Mouse (Mus musculus): ENCODE measurements around the gene Tent2.

The Tent2 gene

DNA sequence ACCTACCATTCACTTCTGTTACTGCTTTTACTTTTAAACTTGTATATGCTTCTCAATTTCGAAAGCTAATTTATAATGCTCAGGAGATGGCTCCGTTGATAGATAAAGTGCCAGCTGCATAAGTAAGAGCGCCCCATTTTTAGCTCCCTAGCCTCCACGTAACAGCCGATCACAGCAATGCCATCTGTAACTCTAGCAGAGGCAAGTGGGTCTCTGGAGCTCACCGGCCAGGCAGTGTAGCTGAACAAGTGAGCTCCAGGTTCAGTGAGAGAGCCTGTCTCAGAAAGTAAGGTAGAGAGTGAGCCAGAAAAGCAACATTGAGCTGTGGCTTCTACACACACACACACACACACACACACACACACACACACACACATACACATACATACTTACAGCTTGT, 51.0 kb downstream of the Tent2 start:
- no peak for DNase-seq

GRCm38 (mm10) chr13:93138059-93138458, 54.1 kb downstream of the Tent2 start:
- DNase-seq = no peak

DNA sequence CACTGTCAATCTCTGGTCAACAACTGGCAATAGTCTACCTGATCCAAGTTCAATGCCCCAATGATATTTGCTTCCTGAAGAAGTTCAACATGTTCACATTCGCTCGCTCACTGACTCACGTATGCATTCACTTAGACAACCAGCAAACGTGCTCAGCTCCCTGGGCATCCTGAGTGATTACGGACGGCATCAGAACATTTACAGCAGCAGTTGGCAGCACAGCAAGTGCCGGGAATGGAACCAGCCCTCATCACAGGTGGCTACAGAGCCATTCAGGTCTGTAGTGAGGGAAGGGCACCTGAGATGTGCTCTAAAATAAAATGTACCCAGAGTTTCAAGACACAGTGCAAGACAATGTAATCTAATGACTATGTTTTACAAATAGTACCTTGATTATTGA, 55.1 kb downstream of the Tent2 start:
- DNase-seq = no peak

DNA sequence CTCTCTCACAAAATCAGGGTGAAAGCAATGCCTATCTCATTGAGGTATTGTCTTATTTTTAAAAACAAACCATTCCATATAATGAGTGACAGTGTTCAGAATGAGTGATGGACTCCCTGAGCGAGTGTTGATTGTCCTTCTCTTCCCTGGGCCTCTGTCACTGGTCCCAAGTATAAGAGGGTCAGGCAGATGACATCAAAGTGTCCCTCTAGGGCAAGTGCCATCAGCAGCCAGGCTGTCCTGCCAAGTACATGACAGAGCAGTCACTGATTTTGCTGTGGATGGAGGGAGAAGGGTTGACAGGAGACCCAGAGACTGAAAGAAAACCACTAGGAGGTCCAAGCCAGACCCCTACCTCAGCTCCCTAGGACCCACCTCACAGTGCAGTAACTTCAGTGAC, 55.9 kb downstream of the Tent2 start:
- no peak for DNase-seq

DNA sequence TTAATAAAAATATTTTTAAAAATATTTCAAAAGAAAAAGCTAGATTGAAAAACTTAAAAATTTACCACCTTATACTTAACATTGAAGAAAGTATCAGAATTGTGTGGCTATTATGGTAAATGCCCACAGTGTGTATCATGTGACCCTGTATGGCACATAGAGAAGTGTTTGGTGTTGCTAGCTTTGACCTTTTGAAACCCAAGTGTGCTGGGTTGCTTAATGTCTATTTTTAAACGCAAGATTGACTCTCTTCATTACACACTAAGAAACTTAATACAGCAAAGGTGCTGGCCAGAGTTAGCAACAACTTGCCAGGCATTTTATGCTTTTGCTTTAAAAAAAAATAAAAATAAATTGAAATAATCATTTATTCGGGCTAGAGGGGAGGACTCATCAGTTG, 56.7 kb downstream of the Tent2 start:
- DNase-seq = no peak

GRCm38 (mm10) chr13:93130674-93131073, 61.5 kb downstream of the Tent2 start:
- DNase-seq = no peak

DNA sequence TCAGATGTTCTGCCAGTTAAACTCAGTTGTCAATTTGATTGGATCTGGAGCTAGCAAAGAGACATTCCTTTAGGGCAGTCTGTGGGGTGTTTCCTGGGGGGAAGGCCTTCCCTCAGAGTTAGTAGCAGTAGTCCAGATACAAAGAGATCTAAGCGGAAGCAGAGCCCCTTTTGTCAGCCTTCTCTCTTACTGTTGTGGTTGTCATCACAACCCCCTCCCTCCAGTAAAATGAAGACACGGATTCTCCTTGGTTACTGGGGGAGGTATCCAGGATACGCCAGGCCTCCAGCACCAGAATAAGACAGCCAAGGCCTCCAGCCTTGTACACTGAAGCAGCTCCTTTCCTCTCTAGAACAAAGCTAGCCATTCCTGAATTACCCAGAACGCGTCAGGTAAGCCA, 63.2 kb downstream of the Tent2 start:
- no peak for DNase-seq

DNA sequence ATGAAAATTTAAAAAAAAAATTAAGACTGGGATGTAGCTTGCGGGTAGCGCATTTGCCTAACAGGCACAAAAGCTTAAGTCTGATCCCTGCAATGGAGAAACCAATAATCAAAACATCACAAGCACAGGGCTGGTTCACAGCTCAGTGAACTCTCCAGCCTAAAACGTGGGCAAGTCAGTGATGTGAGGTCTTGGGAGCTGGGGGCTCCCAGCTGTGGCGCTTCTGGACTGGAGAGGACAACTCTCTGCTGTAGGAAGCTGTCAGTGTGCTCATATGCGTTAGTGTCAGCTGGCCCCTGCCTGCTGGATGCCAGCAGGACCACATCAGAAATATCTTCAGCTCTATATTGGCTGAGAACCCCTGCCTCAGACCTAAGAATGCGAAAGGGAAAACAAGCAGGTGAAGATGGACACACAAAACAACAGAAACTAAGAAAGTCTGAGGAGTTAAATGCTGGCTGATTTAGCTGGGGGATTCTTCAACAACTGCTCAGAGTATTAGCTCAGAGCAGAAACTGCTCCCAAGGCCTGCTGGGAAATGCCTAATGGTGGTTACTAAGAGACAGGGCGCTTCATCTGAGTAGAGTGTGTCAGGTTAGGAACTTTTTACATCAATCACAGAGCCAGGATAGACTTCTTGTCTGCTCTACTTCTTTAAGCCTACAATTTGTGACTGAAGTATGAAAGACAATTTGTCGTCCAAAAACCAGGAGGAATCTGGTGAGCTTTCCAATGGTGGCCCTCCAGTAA, 63.9 kb downstream of the Tent2 start:
- DNase-seq = no peak

DNA sequence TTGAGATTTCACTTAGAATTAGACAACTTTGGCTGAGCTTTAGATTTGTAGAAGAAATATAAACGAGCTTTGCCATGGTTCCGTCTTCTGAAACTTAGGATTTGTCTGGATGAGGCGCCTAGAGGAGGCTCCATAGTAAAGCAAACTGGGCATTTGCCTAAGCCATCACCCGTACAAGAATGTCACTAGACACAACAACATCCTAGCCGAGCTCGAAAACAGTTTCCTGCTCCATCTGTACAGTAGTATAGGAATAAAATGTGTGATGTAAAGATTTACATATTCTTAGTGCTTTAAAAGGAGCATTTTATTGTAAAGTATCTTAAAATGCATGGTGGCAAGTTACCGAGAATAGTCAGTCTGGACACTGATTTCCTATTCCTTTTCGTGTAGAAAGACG, 69.9 kb downstream of the Tent2 start:
- no peak for DNase-seq

- DNase-seq = no peak
Measured at GRCm38 (mm10) chr13:93117241-93117640, 74.9 kb downstream of the Tent2 start.

- no peak for DNase-seq
Measured at GRCm38 (mm10) chr13:93102340-93103090, 89.7 kb downstream of the Tent2 start.

- DNase-seq = no peak
Measured at GRCm38 (mm10) chr13:93098596-93098995, 93.6 kb downstream of the Tent2 start.

DNA sequence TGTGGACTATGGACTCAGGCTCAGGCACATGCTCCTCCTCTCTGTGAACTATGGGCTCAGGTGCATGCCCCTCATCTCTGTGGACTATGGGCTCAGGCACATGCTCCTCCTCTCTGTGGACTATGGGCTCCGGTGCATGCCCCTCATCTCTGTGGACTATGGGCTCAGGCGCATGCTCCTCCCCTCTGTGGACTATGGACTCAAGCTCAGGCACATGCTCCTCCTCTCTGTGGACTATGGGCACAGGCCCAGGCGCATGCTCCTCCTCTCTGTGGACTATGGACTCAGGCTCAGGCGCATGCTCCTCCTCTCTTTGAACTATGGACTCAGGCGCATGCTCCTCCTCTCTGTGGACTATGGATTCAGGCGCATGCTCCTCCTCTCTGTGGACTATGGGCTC, 95.5 kb downstream of the Tent2 start:
- DNase-seq = no peak
